Mouse (Mus musculus) thymus, adult 2 months (tissue): ENCODE measurements around the gene 1700012B07Rik. TPM values are rescaled to one million over a fixed set of nuclear protein-coding genes. Genes with fewer than 3 reads are reported as not detected.

Experiments used
- DNase-seq: peaks from one replicate; pipeline ENCODE4 v3.0.0; 2021
- H3K27ac ChIP-seq: fragments of 200-500 bp; 2 replicates; pipeline ENCODE4 v1.5.1; 2012; ENCODE audit warnings: low read length, control low read depth; ENCODE audit not compliant: control insufficient read depth, insufficient read depth
- H3K27me3 ChIP-seq: fragments of 200-500 bp; 2 replicates; pipeline ENCODE4 v1.6.1; 2012; ENCODE audit warnings: mild to moderate bottlenecking, low read length, moderate library complexity, mixed read lengths; ENCODE audit not compliant: control insufficient read depth, insufficient read depth
- H3K36me3 ChIP-seq: fragments of 200-500 bp; 2 replicates; pipeline ENCODE4 v1.6.1; 2012; ENCODE audit warnings: mild to moderate bottlenecking, low read length, moderate library complexity; ENCODE audit not compliant: control insufficient read depth, insufficient read depth
- H3K4me1 ChIP-seq: fragments of 200-500 bp; replicated peaks from 2 replicates; pipeline ENCODE4 v1.6.1; 2012; ENCODE audit warnings: low read length; ENCODE audit not compliant: control insufficient read depth, insufficient read depth
- H3K4me3 ChIP-seq: fragments of 200-500 bp; 2 replicates; pipeline ENCODE4 v1.5.1; 2012; ENCODE audit warnings: mild to moderate bottlenecking, low read length, control low read depth, moderate library complexity; ENCODE audit not compliant: control insufficient read depth, insufficient read depth
- CTCF ChIP-seq: fragments of 200-500 bp; IDR thresholded peaks from 2 replicates; pipeline ENCODE4 v1.5.1; 2012; ENCODE audit warnings: mild to moderate bottlenecking, control low read depth, low read length, moderate library complexity, borderline replicate concordance; ENCODE audit not compliant: control insufficient read depth, poor library complexity, insufficient read depth; ENCODE audit errors: extremely low read depth
- POLR2A ChIP-seq: fragments of 200-500 bp; IDR thresholded peaks from 2 replicates; pipeline ENCODE4 v1.6.1; 2012; ENCODE audit warnings: mild to moderate bottlenecking, low read length, control low read depth, moderate library complexity; ENCODE audit not compliant: control insufficient read depth, poor library complexity, insufficient read depth; ENCODE audit errors: extremely low read depth
- WGBS: fragments of 180-500 bp; shearing (Covaris S2); methylation state at CpG from one replicate; pipeline ENCODE4 v1.1.7; 2018; 5-methylcytosine and 5-hydroxymethylcytosine counted together
- polyA plus RNA-seq: library from polyadenylated mRNA; depleted of rRNA; stranded (reverse); fragments of >200 nt; gene quantifications from 2 replicates; pipeline ENCODE4 v1.2.3, GENCODE M21; 2012

1700012B07Rik gene
- polyA plus RNA-seq, 1 experiment: 0.11 TPM

GRCm38 (mm10) chr11:109873161-109873775, 45.4 kb upstream of the 1700012B07Rik start:
- WGBS: 43% methylated on average over 9 of the region's 9 CpGs
- Histone ChIP-seq H3K36me3 (no peaks in the 10 kb centered on the region), H3K27me3 (no peaks in the 10 kb centered on the region), H3K4me3 (no peak overlapping the region), H3K27ac (no peak overlapping the region), H3K4me1 (no peaks in the 10 kb centered on the region)
- TF ChIP-seq POLR2A (no peak), CTCF (no peak)
- DNase-seq: no peak

- no peak overlapping the region for H3K4me3 ChIP-seq
- TF ChIP-seq POLR2A (no peak), CTCF (no peak)
Measured at GRCm38 (mm10) chr11:109872674-109873073, 44.8 kb upstream of the 1700012B07Rik start.

GRCm38 (mm10) chr11:109872056-109872455, 44.2 kb upstream of the 1700012B07Rik start:
- Histone ChIP-seq H3K36me3 (no peaks in the 10 kb centered on the region), H3K4me3 (no peak overlapping the region), H3K27me3 (no peaks in the 10 kb centered on the region), H3K27ac (no peak overlapping the region), H3K4me1 (no peaks in the 10 kb centered on the region)
- no peak for DNase-seq
- TF ChIP-seq CTCF: no peak
- no peak for TF ChIP-seq POLR2A
- 92% methylated on average over 10 of the region's 10 CpGs for WGBS

More at GRCm38 (mm10) chr11:109872674-109873073, 44.8 kb upstream of the 1700012B07Rik start:
- no peak overlapping the region for H3K27ac ChIP-seq
- 30% methylated on average over 3 of the region's 3 CpGs for WGBS
- H3K27me3 ChIP-seq: no peaks in the 10 kb centered on the region
- no peaks in the 10 kb centered on the region for H3K4me1 ChIP-seq
- no peak for DNase-seq
- no peaks in the 10 kb centered on the region for H3K36me3 ChIP-seq

DNA sequence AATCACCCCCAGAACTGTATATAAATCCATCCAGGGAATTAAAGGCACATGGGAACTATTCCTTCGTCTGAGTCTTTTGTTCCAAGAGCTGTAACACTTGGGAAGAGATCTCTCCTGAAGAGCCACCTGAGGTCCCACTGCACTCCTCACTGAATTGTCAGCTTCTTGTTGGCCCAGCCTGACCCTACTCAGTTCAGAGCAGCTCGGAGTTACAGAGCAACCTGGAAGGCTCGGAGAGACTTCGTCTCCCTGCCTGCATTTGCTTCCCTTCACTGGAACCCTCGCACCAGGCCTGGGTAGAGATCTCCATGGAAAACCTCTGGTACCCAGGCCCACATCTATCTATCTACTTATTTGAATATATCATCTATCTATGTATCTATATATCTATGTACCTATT, 40.0 kb upstream of the 1700012B07Rik start:
- H3K36me3 ChIP-seq: no peaks in the 10 kb centered on the region
- H3K4me3 ChIP-seq: no peak overlapping the region
- no peak overlapping the region for H3K27ac ChIP-seq
- no peaks in the 10 kb centered on the region for H3K4me1 ChIP-seq
- TF ChIP-seq CTCF (no peak), POLR2A (no peak)
- 96% methylated on average over 5 of the region's 5 CpGs for WGBS
- no peak for DNase-seq
- no peaks in the 10 kb centered on the region for H3K27me3 ChIP-seq

- 72% methylated on average over 11 of the region's 11 CpGs for WGBS
- H3K4me3 ChIP-seq: no peak overlapping the region
- DNase-seq: no peak
- H3K27ac ChIP-seq: no peak overlapping the region
- no peaks in the 10 kb centered on the region for H3K27me3 ChIP-seq
- no peaks in the 10 kb centered on the region for H3K4me1 ChIP-seq
- TF ChIP-seq POLR2A: no peak
- TF ChIP-seq CTCF: no peak
- H3K36me3 ChIP-seq: no peaks in the 10 kb centered on the region
Measured at GRCm38 (mm10) chr11:109866537-109867160, 38.8 kb upstream of the 1700012B07Rik start.

GRCm38 (mm10) chr11:109865526-109865925, 37.7 kb upstream of the 1700012B07Rik start:
- no peak for DNase-seq
- TF ChIP-seq POLR2A: no peak
- no peak for TF ChIP-seq CTCF
- Histone ChIP-seq H3K4me3 (no peak overlapping the region), H3K4me1 (no peaks in the 10 kb centered on the region), H3K27ac (no peak overlapping the region), H3K36me3 (no peaks in the 10 kb centered on the region), H3K27me3 (no peaks in the 10 kb centered on the region)
- 73% methylated on average over 8 of the region's 8 CpGs for WGBS
